Mouse (Mus musculus): ENCODE data around the gene Olfr315.
"Not testable (repeated sequence)": the region's sequence is repeated elsewhere in the genome, so short reads cannot be mapped to it uniquely, and the experiment has no call there.

Olfr315 gene

DNA sequence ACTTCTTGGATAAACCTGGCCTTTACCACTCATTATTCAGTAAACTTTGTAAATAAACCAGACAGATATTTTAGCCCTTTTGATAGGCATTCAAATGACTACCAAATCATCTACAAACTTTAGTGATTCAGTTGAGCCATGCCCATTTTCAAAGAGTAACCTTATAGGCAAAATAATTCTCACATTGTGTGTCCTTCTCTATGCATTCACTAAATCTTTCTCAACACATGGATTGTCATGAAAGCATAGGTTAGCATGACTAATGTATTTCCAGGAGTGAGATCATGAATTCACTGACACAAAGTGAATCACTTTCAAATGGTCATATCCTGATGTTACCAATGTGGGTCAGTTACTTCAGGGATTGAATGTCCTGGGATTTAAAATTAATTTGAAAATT, at the start of gene Olfr315:
Gene Olfr315 (plus strand): TSS at position 301 of the 400 bp plus-strand sequence.
- DNase-seq (ENCODE audit: low read depth, low spot score), result no peak

DNA sequence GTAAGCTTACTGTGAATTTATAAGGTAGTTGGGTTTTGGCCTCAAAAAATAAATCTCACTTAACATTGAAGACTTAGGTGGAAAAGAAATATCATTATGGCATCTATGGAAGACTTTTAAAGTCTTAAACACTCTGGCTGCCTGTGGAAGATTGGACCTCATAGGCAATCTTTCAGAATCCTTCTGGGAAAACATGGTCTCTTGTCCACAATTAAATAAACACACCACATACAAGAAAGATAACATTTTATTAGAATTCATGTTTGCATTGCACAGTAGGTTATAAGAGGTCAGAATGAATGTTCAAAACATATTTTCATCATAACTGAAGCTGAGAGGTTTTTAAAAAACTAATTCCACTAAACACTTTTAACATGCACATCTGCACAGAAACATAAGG, 49.1 kb upstream of the Olfr315 start, which contains the start of gene Olfr318:
Gene Olfr318 (minus strand): TSS at position 101 of the 400 bp plus-strand sequence.
- DNase-seq (ENCODE audit: low read depth, low spot score), result no peak

DNA sequence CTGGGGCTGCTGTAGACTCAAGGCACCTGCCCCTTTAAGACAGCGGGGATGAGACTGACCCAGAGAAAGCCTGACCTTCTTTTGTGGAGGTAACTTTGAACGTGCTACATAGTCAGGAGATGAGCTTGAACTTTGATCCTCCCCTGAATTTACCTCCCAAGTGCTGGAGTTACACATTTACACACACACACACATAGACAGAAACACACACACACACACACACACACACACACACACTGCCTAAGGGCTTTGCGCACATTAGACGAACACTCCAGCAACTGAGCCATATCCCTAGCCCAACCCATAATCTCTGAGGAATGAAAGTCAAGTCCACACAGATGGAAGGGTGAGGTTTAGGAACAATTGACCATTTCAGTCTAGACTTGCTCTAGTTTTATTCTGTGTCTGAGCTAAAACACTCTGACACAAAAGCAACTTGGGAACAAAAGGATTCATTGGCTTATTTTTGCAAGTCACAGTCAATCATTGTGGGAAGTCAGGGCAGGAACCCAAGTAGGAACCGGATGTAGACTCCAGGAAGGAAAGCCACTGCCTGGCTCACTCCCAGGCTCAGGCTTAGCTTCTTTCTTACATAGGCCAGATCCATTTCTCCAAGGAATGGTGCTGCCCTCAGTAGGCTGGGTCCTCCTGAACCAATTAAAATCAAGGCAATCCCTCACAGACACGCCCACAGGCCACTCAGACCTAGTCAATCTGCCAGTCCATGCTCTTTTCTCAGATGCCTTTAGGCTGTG, 44.9 kb upstream of the Olfr315 start:
- DNase-seq (ENCODE audit: low read depth, low spot score), result not testable (repeated sequence)

DNA sequence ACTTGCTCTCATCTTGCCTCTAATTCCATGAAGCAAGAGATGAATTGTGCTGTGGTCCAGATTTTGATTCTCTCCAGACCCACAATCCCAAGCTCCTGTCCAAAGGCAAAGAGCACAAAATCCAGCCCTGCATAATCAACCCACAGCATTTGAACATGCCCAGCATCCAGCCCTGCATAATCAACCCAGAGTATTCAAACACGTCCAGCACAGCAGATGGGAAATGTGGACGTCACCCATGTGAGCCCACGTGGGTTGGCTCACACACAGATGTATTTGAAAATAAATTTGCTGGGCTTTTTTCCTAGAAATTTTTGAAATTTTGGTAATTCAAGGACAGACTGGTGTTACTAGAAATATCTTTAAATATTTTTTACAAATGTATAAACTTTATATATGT, 39.6 kb upstream of the Olfr315 start:
- no peak for DNase-seq (ENCODE audit: low read depth, low spot score)

DNA sequence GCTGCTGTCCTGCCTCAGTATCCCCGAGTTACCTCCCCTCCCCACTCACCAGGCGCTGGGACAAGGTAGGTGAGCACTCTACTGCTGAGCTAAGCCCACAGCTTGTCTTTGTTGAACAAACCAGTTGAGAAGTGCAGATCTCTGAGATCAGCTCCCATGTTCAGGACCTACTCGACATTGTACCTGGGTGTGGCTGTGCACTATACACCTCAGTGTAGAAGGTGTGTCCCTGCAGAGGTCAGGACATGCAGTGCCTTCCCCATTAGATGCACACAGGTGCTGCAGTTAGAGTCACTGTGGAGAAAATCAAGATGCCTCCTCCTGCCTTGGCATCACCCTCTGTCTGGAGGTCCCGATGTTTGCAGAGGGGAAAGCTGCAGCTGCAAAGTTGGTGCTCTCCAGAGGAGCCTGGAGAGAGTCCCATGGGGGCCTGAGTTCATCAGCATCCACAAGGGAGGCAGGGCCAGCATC, 34.2 kb upstream of the Olfr315 start, which contains the start of gene Olfr317:
Gene Olfr317 (minus strand): TSS at position 421 of the 471 bp plus-strand sequence.
- no peak for DNase-seq (ENCODE audit: low read depth, low spot score)

DNA sequence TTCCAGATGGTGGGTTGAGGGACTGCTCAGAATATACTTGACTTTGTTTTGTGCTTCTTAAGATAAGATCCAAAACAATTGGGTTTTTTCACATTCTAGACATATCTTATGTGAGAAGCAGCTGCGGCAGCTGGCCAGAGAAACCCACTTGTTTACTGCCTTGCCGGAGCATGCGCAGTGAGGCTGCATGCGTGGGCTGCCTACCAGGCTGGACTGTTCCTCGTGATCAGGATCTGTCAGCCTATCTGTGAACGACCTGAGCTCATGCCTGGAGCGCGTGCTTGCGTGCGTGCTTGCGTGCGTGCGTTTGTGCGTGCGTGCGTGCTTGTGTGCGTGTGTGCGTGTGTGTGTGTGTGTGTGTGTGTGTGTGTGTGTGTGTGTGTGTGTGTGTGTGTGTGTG, 21.9 kb upstream of the Olfr315 start:
- DNase-seq (ENCODE audit: low read depth, low spot score), result not testable (repeated sequence)

DNA sequence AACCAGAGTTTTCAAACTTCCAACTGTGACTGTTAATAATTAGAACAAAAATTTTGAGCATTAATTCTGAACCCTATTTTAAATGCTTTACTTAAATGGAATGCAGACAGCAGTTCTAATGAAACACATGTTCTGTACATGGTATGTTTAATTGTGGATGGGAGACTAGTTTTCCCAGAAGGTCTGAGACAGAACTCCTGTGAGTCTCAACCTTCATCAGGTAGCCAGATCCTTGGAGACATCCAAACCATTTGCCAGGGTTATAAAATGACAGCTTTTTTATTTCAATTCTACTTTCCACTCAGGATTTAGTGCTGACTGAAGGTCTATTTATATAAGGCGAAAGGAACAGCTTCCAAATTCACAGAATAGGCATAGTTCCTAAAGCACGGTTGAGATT, 20.6 kb upstream of the Olfr315 start, which contains the start of gene Olfr316:
Gene Olfr316 (plus strand): TSS at position 301 of the 400 bp plus-strand sequence.
- DNase-seq (ENCODE audit: low read depth, low spot score), result no peak

DNA sequence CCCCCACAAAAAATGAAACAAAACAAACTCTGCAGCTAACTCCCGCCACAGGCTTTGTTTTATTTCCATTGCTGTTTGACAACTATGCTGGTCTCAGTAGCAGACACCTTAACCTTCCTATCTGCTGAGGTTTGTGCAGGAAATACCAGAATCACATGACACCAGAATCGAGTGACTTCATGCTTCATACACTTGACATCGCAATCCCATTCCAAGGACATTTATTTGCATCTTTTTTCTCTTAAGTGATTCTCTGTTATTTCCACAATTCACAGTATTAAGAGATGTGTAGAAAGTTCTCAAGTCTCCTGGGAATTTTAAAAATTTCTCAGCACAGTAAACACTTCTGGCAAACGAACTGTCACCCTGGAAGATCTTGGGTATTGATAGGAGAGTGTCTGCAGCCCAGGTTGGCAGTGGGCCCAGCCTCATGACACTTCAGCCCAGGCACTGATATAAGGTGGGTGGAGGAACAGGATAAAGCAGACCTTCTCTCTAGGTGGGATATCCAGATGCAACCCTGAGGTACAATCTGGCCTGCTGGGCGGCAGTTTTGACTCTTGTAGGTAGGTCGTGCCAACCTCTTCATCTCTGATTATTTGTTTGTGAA, 9.6 kb downstream of the Olfr315 start, which contains the start of gene Olfr314:
Gene Olfr314 (plus strand): TSS at position 473 of the 610 bp plus-strand sequence.
- no peak for DNase-seq (ENCODE audit: low read depth, low spot score)

DNA sequence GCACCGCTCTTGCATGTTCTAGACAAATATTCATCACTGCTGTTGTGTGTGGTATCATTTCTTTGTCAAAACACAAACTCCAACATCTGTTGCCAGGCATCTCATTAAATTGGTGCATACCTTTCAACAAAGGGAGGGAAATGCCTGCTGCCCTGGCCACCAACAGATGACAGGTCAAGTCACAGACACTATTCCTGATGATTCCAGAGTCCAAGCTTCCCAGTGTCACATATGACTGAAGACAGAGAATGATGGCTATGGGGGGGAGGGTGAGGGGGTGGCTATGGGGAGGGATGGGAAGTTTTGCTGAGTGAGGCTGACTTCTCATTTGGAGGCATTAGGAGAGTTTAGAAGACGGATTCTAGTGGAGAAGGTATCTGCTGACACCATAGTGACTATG, 11.2 kb downstream of the Olfr315 start:
- no peak for DNase-seq (ENCODE audit: low read depth, low spot score)

DNA sequence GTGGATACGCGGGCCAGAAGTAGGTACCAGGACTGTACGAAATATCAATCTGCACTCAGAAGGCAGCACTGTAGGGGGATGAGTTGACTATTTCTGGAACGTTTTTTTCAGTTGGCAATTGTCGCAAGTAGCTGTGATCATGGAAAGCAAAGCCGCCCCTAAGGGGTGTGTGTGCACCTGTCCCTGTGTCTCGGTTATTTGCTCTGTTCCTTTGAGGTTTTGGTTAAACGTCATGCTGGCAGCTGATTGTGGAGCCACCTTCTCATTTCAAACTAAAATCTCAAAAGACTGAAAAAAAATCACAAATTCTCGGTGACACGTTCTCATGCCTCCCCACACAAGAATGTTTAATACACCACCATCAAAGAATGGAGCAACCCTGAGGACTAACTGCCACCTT, 14.7 kb downstream of the Olfr315 start:
- no peak for DNase-seq (ENCODE audit: low read depth, low spot score)

DNA sequence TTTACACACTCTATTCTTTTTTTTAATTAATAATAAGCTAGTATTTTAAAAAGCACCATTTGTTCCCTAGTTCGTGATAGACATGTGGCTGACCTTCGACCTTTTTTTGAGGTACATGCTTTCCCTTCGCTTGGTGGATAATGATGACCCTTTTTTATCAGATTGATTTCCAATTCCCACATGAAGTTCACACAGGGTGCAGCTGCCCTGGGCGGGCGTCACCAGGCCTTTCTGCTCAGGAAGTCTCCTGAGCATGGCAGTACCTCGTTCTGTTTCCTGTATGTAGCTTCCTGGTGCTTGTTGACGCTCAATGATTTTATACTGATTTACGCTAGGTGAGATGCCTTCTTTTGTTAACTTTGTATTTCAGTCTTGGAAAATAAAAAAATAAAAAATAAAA, 15.4 kb downstream of the Olfr315 start:
- DNase-seq (ENCODE audit: low read depth, low spot score), result no peak

DNA sequence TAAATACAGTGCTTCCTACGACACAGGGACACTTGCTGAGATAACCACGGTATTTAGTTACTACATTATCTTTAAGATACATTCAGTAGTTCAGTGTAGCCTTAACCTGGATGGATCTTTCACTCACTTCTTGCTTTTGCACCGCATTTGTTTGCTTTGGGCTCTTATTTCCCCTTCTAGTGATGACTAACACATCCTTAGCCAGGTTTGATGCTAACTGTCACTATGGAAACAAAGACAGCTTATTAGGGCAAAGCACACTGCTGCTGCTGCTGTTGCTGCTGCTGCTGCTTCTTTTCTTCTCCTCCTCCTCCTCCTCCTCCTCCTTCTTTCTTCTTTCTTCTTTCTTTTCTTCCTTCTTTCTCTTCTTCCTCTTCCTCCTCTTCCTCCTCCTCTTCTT, 16.5 kb downstream of the Olfr315 start:
- no peak for DNase-seq (ENCODE audit: low read depth, low spot score)

DNA sequence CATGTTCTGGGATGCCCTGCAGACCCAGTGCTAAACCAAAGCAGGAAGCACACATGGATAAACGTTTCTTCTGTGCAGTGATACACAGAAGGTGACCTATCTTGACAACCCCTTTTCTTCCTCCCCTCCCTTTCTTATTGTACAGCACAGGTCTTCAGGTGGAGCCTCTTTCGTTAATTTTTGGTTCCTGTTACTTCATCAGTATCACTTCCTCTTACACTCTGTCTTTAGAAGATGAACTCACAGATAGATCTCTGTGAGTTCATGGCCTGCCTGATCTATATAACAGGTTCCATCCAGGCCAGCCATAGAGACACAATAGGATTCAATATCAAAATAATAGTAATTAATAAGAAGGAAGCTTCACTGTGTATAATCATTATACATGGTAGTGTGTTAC, 17.1 kb downstream of the Olfr315 start:
- no peak for DNase-seq (ENCODE audit: low read depth, low spot score)

DNA sequence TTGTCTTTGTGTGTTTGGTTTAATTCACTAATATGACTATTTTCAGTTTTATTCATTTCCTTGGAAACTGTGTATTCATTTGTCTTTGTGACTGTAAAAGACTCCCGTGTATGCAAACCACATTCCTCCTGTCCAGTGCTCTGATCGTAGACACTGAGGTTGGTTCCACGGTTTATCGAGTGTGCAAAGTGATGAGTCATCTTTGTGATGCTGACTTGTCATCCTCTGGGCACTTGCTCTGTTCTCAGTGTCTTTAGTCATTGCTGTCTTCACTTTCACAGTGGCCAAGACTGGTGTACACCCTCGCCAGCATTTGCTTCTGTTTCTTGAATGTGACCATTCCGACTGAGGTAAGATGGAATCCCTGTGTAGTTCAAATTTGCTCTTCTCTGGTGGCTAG, 17.7 kb downstream of the Olfr315 start:
- DNase-seq (ENCODE audit: low read depth, low spot score), result no peak

DNA sequence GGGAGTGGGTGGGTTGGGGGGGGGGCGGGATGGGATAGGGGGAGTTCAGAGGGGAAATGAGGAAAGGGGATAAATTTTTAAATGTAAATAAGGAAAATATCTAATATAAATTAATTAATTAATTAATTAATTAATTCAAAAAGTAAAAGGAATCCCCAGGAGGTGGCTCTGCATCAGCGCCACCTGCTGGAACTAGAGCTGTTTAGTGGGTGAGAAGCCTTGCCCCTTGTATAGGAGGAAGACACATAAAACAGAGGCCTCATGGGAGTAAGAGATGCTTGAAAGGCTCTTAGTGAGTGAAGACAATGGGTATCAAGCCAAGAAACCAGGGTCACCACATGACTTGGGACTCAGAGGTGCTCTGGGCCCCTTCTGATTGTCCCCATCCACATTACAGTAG, 22.9 kb downstream of the Olfr315 start:
- DNase-seq (ENCODE audit: low read depth, low spot score), result no peak

DNA sequence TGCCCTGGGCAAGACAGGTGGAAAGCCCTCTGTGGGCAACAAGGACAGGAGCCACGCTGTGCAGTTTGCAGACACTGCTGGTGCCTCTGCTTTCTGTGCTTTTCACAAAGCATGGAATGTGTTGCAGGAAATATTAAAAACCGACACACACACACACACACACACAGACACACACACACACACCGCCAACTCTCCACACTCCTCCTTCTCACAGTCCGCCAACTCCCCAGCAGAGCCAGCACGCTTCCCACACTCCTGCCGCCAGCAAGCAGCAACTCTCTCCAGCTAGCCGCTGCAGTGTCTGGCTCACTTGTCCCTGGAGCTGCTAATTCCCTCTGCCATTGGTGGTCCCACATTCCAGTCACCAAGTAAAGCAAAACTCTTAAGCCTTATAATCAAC, 23.9 kb downstream of the Olfr315 start:
- no peak for DNase-seq (ENCODE audit: low read depth, low spot score)

DNA sequence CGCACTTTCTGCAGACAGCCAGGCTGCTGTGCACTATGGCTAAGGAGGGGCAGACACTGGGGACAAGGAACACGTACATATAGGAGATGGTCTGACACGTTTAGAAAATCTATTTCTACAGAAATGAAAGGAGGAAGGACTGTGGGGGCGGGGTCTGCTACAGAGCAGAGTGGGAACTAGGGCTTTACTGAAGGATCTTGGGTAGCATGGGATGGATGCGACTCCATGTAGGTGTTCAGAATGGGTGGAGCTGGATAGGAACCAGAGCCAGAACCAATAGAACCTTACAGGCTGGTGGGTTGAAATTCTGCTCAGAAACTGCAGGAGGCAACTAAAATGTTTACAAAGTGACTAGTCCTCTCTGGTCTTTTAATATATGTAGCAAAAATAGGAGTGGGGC, 26.8 kb downstream of the Olfr315 start:
- DNase-seq (ENCODE audit: low read depth, low spot score), result no peak

DNA sequence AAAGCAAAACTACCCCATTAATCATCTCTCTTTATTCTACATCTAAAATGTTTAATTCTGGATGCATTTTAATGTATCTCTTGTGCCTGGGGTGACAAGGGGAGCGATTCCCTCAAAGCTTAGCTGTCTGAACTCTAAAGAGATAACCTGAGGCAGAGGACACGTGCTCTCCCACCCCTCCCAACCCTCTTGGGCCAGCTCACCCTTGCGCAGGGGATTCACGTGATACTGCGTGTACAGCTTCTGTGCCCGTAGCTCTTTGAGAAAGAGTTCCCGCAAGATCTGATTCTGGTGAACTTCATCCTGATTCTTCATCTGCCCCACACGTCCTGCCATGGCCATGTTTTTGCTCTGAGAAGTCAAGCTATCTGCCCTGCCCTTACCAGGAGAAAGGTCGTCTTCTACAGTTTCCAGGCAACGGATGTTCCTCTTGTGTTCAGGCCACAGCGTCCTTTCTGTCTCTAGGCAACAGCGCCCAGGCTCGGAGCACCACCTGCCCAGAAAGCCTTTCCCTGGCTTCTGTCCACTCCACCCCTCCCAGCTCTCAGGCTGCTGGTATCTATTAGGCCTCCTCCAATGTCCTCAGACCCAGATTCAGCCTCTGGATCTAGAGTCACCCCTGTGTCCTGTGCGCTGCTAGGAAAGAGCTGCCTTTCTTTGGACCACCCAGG, 28.7 kb downstream of the Olfr315 start, which contains the start of gene Fam183b:
Gene Fam183b (minus strand): TSS at position 403 of the 671 bp plus-strand sequence.
- DNase-seq (ENCODE audit: low read depth, low spot score), result peak; percentile 14

DNA sequence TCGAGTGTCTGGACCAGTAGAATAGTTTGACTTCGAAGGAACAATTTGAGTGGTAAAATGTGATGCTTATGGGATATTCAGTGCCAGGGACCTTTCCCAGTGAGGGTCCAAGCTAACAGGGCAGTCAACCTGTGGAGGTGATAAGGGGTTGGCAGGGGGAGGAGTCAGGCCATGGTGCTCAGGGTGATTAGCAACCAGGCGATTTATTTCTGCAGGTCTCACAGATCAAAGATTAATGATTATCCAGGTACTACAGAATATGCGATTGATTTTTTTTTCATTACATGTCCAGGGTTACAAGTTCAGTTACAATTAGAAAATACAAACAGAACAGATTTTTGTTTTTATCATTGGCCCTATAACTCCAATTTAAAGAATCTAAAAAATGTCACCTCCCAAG, 30.9 kb downstream of the Olfr315 start:
- no peak for DNase-seq (ENCODE audit: low read depth, low spot score)

DNA sequence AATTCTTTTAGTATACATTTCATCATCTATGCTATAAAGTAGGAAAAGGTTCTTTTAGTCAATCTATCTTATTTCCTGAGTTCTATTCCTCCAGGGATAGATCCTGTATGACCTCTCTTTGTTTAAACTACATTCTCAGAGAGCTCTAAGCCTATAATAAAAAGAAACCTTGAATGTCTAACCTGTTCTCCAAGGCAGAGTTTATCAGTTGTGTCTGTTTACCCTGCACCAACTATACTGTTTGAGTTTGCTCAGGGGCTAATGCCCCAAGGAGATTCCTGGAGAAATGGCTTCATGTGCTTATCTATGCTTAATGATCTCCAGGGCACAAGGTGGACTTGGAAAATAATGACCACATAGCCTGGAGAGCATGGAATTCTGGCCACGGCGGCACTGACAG, 31.4 kb downstream of the Olfr315 start:
- DNase-seq (ENCODE audit: low read depth, low spot score), result no peak

DNA sequence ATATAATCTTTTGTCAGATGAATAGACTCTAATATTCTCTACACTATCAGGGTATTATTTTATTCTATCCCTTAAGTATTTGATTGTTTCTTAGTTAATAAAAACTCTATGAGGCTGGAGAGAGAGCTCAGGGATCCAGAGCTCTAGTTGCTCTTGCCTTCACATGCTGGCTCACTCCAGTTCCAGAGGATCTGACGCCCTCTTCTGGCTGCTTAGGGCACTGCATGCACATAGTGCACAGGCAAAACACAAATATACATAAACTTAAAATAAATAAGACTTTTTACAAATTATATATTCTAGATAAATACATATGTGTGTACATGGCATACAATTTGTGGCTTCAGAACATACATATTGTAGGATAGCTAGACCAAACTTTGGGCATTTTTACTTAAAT, 39.0 kb downstream of the Olfr315 start:
- DNase-seq (ENCODE audit: low read depth, low spot score), result no peak

DNA sequence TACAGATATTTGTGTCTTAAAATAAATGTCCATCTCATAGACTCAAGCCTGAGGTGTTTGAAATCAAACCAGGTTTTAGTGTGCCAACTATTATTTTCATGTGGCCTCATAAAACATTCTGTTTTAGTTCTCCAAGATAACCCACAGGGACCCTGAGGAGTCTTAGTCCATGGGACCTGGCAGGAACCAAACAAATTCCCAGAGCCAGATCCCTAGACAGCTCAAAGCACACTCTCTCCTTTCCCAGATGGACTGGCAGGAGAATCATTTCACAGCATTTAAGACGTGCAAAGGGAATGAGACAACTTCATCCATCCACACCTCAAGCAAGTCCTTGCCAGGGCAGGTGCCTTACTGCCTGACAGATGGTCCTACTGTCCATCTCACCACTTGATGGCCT, 41.7 kb downstream of the Olfr315 start, which contains the start of gene Olfr313:
Gene Olfr313 (plus strand): TSS at position 301 of the 400 bp plus-strand sequence.
- not testable (repeated sequence) for DNase-seq (ENCODE audit: low read depth, low spot score)
